Mouse (Mus musculus): ENCODE measurements around the gene Mtf1. TPM values are rescaled to one million over a fixed set of nuclear protein-coding genes. Genes with fewer than 3 reads are reported as not detected.

Gene Mtf1
- total RNA-seq (2021): 10 to 100 TPM; 21.7 to 26.6 TPM
- long read RNA-seq, experiment 1, full-length matches to known transcripts: 9 of 18 reads
- long read RNA-seq, experiment 1, partial matches to known transcripts: 7 of 18 reads
- long read RNA-seq, experiment 1, other reads (novel, unspliced or antisense): 2 of 18 reads
- long read RNA-seq, experiment 2, full-length matches to known transcripts: 2 of 3 reads
- long read RNA-seq, experiment 2, partial matches to known transcripts: 0 of 3 reads
- long read RNA-seq, experiment 2, other reads (novel, unspliced or antisense): 1 of 3 reads

DNA sequence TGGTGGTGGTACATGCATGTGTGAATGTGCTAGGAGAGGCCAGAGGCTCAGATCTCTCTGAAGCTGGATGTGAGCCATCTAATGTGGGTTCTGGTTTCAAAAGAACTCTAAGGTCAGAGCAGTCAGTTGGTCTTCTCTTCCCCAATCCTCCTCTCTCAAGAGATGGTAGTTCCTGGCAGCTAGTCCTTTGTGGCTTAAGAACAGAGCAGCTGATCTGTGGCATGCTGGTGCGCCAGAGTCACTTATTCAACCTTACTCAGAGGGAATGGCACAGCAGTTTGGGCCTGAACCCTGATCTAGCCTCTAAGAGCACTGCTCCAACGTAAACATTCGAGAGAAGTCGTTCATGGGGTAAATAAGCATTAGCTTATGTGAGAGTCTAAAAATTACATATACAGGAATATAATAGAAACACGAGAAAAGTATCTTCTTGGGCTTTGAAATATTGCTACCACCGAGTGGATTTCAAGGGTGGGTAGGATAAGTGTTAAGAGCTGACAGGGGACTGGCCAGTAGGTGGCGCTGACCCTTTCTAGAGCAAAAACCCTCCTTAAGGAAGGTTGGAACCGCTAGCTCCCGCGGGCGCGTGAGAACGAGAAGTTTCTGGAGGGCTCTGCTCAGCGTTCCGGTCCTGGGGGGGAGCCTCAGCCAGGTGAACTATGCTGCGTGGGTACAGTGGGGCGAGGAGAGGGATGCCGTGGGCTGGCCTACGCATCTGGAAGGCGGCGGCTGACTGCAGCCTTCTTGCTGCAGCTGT is at the start of gene Mtf1:
TSS of gene Mtf1 (plus strand) at position 553 of the 757 bp plus-strand sequence.
- peak; percentile 86 to 92 for DNase-seq

DNA sequence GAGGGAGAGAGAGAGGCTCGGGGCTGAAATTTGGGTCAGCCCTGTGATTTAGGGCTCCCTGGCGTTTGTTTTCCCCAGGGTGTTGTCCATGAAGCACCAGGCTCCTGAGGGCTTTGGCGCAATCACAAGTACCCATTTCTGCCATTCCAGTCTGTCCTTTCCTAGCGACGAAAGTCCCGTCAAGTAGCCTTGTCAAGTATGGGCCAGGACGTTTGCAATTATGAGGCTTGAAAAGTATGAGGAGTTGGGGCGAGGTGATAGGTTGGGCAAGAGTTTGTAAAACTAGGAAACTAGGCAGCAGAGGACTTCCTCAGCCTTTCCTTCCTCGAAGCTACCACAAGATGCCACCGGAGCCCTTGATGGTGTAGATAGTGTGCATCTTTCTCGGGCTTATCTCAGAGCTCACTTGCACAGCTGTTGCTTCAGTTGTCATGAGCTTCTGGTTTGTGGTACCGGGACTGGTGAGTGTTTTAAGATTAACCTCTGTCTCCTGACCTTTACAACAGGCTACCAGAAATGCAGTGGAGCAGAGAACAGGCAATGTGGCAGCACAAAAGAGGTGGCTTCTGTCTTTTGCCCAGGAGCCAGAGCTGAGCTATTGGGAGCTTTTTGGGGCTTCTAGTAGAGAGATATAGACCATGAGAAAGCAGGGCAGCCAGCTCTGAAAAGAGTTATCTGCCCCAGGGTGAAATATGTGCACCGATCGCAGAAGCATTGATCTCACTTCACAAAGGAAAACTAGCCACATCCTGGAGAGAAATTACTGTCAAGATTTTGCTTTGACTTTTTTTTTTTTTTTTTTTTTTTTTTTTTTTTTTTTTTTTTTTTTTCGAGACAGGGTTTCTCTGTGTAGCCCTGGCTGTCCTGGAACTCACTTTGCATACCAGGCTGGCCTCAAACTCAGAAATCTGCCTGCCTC is 49.4 kb upstream of the Mtf1 start:
- DNase-seq: no peak

DNA sequence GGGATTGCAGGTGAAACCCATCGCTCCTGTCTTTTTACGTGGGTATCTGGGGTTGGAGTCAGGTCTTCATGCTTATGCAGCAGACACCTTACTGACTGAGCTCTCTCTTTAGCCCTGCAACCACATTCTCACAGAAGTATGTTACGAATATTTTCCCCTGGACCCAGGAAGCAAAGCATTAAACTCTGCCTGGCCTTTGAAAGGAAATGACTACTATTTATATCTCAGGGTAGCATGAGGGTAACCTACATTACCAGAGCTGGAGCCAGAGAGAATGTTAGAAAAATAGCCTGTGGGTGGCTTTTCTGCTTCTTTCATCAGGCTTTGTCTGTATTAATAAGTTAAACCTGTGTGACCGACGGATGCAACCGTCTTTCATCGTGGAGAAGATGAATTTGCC is 46.4 kb upstream of the Mtf1 start:
- DNase-seq: no peak

DNA sequence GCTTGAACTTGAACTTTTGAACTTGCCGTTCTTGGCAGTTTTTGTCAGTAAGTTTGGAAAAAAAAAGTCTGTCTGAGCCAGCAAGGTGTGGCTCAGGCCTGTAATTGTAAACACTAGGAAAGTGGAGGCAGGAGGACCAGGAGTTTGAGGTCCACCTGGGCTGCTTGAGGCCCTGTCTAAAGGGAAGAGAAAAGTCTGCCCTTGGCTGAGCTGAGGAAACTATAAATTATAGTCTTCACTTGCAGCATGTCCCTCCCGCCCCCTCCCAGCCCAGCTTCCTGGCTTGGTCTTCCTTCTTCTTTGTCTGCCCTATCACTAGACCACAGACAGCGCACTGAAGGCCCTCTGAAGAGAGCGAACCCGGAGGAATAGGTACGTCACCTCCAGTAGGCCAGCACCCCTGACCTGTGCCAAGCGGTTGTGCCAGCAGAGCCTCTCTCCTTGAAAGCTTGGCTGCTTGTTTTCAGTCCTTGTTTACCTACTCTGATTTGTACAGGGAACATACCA is 42.5 kb upstream of the Mtf1 start:
- DNase-seq: peak; percentile 61 to 63

DNA sequence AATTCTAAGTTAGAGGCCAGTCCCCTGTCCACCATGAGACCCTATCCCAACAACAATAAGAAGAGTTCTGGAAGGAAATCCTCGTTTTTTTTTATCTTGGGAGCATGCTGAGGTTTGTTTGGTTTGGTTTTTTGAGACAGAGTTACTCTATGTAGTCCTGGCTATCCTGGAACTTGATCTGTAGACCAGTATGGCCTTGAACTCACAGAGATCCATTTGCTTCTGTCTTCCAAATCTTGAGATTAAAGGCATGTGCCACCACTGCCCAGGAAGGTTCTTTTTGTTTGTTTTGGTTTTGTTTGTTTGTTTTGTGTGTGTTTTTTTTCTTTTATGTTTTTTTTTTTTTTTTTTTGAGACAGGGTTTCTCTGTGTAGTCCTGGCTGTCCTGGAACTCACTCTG is 40.7 kb upstream of the Mtf1 start:
- DNase-seq: no peak

DNA sequence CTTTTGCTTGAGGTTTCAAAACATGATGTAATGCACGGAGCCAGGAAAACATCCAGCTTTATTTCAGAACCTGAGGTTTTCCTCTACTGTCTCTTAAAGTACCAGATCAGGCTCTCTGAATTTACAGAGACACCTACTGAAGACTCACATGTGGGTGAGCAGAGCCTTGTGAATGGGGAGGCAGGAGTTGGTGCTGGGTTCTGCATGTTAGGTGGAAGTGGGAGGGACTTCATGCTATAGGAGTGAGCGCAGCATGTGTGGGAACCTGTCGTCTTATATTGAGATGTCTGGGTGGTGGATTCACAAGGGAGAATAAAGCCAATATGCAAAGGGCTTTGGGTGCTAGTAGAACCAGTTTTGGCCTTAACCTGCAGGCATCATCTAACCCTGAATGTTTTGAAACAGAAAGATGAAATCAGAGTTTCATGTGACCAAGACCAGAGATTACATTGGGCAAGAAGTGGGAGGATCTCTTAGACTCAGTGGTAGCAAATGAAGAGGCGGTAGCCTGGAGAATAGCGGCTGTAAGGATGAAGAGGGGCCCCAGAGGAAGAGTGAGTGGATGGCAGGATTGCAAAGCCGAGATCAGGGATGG is 38.9 kb upstream of the Mtf1 start:
- DNase-seq: no peak

DNA sequence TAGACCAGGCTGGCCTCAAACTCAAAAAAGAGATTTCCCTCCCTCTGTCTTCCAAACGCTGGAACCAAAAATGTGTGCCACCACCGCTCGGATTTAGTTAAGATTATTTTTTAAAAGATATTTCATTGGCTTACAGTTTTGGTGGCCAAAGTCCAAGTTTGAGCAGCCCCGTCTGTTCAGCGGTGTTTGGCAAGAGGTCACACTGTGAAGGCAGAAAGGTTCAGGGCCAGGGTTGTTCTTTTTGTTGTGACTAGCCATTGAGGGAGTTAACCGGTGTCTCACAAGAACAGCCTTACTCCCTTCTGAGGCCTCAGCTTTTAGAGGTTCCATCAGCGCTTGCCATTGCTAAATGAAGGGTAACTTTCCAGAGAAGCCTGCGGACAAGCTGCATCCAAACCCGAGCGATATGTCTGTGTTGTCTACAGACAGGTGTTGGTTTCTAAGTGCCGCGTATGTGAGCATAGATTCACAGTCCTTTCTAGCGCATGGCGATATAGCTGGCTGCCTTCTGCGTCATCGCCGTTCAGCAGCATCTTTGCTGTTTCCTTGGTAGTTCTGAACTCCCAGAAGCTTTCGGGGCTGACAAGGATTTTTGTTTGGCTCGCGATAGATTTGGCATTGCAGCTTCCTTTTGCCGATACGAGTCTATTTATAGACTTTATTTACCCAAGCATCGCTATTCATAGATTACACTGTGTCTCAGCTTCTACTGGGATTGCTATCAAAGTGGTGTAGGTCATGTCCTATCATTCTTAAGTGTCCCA is 35.9 kb upstream of the Mtf1 start:
- no peak for DNase-seq

DNA sequence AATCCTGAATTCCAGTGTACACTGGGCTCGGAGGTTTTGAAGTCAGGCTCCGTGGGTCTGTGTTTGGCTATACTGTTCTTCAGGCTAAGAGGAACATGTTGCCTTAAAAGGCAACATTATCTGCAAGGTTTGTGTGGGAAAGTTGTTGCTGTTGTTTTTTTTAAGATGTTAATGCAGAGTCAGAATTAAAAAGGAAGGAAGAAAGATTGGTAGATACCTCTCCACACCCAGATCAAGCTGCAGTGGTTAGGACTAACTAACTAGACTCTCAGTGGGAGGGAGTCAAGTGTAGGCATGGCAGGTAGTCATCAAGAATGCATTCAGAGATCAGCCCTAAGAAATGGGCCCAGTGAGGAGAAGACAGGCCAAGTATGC is 35.4 kb upstream of the Mtf1 start:
- no peak for DNase-seq

DNA sequence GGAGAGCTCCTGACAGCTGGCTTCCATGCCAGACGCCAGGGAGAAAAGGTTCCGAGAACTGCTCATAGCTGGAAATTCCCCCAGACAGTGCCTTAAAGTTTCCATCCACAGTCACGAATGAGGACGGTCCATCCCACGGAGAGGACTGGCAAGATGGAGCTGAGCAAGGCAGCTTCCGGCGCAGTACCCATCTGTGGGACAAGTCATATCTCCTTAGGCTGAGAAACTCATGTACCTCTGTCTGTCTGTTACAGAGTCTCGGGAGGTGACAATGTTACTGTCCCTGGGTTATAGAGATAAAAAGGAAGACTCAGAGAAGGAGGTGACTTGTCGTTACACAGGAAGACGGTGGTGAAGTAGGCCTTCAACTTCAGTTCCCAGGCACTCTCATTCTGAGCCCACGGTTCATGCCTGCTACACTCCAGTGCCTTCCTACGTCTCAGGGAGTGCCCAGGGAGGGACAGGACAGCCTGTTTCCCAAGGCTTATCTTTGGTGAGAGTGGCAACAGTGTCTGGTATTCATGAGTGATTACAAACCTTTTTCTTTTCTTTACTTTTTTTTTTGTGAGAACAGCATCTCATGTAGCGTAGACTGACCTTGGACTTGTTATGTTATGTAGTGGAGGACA is 32.8 kb upstream of the Mtf1 start:
- DNase-seq: no peak

DNA sequence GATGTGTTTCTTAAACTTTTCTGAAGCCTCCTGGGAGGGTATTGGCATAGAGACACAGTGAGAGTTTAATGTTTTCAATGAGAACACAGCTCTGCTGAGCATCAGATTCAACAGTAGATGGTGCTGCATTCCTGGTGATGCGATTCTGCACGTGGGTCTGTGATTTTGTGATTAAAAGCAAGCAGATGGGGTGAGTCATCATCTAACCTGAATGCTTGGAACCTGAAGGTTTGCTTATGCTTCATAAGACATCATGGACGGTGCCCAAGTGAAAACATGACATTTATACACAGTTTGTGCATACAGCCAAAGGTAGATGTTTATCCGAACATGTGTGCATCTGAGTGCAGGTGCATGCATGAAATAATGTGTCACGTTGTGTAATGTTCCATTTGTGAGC is 31.3 kb upstream of the Mtf1 start:
- no peak for DNase-seq

DNA sequence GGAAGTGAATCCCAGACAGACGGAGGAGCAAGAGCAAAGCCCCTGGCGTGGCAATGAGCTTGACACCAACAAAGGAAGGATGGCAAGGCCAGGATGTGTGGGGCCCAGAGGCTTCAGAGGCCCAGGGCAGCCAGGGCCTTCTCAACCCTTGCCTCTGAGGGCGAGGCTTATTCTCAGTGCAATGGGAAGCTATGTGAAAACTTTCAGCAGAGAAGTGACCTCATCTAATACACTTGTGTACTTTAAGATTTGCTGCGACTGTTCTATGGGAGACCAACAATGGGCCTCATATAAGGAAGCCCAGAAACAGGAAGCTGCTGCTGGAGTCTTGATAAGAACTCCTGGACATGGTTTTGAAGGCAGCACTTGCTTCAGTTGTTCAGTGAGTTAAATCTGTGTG is 29.8 kb upstream of the Mtf1 start:
- DNase-seq: no peak

DNA sequence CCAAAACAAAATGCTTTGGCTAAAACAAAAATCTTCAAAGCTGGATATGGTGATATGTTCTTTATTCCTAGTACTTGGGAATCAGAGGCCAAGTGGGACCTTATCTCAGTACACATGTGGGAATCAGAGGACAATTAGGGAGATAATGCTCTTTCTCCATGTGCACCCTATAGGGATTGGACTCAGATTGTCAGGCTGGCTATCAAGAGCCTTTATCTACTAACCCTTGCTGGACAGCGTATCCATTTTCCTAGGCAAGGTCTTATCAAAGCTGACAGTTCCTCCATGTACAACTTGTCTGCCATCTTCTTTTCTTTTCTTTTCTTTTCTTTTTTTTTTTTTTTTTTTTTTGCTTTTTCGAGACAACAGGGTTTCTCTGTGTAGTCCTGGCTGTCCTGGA is 28.5 kb upstream of the Mtf1 start:
- DNase-seq: no peak

DNA sequence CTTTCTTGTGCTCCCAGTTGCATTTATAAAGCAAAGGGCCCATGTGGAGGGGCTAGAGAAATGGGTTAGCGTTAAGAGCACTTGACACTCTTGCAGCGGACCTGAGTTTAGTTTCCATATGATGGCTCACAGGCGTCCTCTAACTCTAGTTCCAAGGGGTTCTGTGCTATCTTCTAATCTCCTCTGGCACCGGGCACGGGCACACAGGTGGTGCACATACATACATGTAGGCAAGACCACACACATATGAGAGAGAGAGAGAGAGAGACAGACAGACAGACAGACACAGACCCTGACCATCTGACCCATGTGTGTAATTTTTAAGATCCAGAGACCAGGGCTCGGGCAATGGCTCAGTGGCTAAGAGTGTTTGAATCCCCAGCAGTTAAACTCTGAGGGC is 27.9 kb upstream of the Mtf1 start:
- no peak for DNase-seq

DNA sequence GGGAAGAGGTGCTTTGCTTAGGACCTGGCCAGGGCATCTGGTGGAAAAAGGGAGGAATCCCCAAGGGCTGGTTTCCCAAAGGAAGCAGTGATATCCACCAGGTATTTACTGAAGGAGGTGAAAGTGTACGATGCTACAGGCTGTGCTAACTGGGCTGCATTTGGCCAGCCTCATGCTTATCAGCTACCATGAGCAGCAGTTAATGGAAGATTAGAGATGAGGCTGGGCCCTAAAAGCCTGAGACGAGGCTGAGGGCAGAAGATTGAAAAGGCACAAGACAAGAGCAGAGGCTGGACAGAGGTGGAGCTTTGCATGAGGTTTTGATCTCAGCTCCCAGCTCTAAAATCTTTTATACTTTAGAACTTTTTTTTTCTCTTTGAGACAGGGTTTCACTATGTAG is 27.5 kb upstream of the Mtf1 start:
- DNase-seq: no peak

DNA sequence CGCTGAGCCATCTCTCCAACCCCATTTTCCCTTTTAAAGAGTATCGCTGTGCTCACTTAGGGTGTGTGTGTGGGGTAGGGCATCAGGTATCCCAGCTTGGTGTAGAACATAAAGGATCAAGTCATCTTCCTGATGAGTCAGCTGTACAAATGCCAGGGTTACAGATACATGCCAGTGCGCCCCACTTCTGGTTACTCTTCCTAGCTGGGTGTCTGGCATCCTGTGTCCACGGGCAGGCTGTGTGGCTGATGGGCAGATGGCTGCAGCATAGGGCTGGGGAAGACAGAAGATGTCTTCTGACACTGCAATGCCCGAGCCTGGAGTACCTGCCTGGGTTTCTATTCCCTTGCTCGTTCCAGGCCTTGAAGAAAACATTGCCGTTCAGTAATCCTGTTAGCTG is 20.5 kb upstream of the Mtf1 start:
- DNase-seq: no peak

DNA sequence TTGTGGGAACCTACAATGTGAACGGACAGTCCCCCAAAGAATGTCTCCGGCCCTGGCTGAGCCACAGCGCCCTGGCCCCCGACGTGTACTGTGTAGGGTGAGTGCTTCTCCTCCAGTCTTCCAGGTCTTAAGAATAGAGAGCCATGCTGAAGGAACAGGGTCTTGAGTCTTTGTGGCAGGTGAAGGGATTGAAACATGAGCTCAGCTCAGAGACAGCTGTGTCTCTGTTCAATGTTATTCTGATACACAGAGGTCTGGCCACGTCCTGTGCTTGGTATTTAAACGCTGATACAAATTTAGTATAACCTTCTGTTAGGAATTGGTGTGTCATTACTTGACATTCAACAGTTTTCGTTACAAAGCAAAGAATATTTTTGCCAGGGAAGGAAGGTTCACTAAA is 19.5 kb upstream of the Mtf1 start:
- DNase-seq: no peak

DNA sequence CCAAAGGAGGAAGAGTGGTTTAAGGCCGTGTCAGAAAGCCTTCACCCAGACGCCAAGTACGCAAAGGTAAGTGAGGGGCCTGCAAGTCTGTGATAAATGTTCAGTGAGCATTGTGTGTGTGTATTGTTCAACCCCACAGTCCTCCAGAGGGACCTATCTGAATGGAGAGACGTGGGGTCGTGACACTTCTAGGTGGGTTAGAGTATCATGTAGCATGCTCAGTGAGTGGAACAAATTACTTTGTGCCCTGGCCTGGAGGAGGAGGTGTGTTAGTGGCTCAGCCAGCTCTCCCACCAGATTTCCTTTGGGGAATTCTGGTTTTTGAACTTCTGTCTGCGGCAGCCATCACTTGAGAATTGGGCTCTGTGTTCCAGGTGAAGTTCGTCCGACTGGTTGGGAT is 18.0 kb upstream of the Mtf1 start:
- DNase-seq: no peak

DNA sequence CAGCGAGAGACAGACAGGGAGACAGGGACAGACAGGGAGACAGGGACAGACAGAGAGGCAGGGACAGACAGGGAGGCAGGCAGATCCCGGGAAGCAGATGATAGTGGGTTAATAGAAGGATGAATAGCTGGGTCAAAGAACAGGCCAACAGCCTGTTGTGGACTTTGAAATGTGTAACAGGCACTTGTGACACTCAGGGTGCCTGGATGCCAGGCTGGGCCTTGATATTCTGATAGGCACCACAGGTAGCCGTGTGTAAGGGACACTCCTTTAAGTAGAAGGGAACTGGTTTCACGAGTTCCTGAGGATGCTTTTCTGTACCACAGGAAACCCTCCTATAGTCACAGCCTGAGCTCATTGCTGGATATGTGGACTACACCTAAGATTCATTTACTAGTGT is 11.9 kb upstream of the Mtf1 start:
- DNase-seq: no peak

DNA sequence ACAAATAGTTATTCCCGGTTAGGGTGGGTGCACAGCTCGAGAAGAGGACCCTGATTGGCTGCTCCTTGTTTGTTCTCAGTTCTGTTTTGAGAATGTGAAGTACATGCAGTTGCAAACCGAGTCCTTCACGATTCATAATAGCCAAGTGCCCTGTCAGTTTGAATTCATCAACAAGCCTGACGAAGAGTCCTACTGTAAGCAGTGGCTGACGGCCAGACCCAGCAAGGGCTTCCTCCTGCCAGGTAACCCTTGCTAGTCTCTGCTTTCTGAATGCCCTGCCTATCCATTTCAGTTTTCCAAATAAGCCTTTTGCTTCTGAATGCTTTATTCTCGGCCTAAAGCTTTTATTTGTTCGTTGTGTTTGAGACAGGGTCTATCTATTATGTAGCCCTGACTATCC is 9.8 kb upstream of the Mtf1 start:
- no peak for DNase-seq

DNA sequence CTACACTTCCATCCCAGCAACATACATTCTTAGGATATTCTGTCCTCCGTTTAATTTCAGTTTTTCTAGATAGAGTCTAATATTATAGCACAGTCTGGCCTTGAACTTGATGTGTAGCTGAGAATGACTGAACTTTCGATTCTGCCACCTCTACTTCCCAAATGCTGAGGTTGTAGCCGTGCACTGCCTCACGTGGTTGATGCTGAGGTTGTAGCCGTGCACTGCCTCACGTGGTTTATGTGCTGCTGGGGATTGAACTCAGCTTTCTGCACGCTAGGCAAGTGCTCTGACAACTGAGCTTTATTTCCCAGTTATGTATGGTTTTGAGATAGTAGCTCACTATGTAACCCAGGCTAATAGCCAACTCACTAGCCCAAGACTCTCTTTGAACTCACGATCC is 5.8 kb upstream of the Mtf1 start:
- DNase-seq: no peak

DNA sequence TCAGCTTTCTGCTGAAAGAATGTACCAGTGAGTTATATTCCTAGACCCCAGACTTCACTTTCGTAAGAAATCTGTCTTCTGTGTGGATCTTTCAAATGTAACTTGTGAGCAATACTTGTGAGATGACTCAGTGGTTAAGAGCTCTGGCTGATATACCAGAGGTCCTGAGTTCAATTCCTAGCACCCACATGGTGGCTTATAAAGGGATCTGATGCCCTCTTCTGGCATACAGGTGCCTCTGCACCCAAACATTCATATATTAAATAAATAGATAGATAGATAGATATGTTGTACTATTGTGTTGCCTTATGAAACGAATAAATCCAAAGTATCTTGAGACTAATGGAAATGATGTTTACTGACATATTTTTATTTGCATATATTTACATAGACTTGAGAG is 5.0 kb upstream of the Mtf1 start:
- DNase-seq: no peak
